35 mouse cellular contexts compared by ENCODE assay signal in the genomic region with DNA sequence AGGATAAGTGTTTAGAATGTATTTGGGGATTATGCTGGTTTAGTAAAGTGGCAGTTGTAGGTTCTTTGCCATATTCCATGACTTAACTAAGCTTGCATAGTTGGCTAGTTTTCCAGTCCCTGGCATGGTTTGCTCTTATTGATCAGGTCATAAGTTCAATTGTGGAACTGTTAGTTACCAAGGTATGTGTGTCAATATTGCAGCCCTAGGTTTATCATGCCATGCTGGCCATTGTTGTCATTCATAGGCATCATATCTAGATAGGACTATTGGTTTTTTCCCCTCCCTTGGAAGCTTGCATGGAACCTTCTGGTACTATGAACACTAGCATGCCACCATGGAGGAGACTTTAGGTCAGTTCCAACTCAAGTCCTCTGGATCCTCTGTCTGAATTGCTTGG.
"Had no signal": no experiment of that assay in that cellular context is flagged by ENCODE, and none has a peak within 500 bp of the region (broad histone marks: within the 10 kb centered on the region; RNA-seq: fewer than 3 reads in every experiment).

No protein-coding gene starts in this region.

- H3K4me1 ChIP-seq: intestine, embryonic 15.5 days; kidney, embryonic 15.5 days had no signal

- H3K4me3 ChIP-seq: heart, adult 2 months; heart, embryonic 10.5 days; heart, embryonic 12.5 days; heart, embryonic 13.5 days; heart, embryonic 15.5 days; hindbrain, embryonic 10.5 days; hindbrain, embryonic 12.5 days; hindbrain, embryonic 13.5 days; hindbrain, embryonic 15.5 days; intestine, embryonic 15.5 days; kidney, embryonic 15.5 days; layer of hippocampus, adult 2 months had no signal

- ATAC-seq: hindbrain, embryonic 16.5 days; hindbrain, postnatal 0 days; inflammation-experienced regulatory T-cells, adult 6 months; intestine, embryonic 15.5 days; intestine, embryonic 16.5 days; intestine, postnatal 0 days had no signal

- H3K4me2 ChIP-seq: heart, embryonic 11.5 days; heart, embryonic 12.5 days; heart, embryonic 13.5 days; heart, embryonic 15.5 days; hindbrain, embryonic 12.5 days; hindbrain, embryonic 13.5 days; hindbrain, embryonic 14.5 days; hindbrain, embryonic 15.5 days; intestine, embryonic 15.5 days; kidney, embryonic 15.5 days had no signal

- H3K27me3 ChIP-seq: heart, embryonic 12.5 days; heart, embryonic 13.5 days; heart, embryonic 15.5 days; hindbrain, embryonic 12.5 days; hindbrain, embryonic 13.5 days; hindbrain, embryonic 15.5 days; intestine, embryonic 15.5 days; kidney, embryonic 15.5 days had no signal

- H3K9ac ChIP-seq: heart, embryonic 12.5 days; heart, embryonic 13.5 days; heart, embryonic 15.5 days; hindbrain, embryonic 12.5 days; hindbrain, embryonic 13.5 days; hindbrain, embryonic 14.5 days; hindbrain, embryonic 15.5 days; intestine, embryonic 15.5 days; kidney, embryonic 15.5 days had no signal

- H3K9me3 ChIP-seq: heart, embryonic 10.5 days; heart, embryonic 12.5 days; heart, embryonic 13.5 days; heart, embryonic 15.5 days; hindbrain, embryonic 10.5 days; hindbrain, embryonic 12.5 days; hindbrain, embryonic 13.5 days; hindbrain, embryonic 15.5 days; intestine, embryonic 15.5 days; kidney, embryonic 15.5 days had no signal

- DNase-seq: heart, adult 2 months; heart, postnatal 10 days; heart, postnatal 14 days; heart, postnatal 36 days; heart, postnatal 4 days; kidney, adult 11 months; kidney, adult 18-20 months; kidney, adult 2 months; kidney, adult 8-10 months; kidney, adult 9 months; kidney, postnatal 10 days; kidney, postnatal 14 days; kidney, postnatal 25 days; kidney, postnatal 36 days; kidney, postnatal 4 days; layer of hippocampus, adult 9-11 months had no signal

- H3K27ac ChIP-seq: heart, adult 2 months; heart, embryonic 10.5 days; heart, embryonic 13.5 days; heart, embryonic 15.5 days; hindbrain, embryonic 10.5 days; hindbrain, embryonic 12.5 days; hindbrain, embryonic 13.5 days; hindbrain, embryonic 14.5 days; hindbrain, embryonic 15.5 days; hindbrain, postnatal 0 days; intestine, embryonic 15.5 days; kidney, embryonic 15.5 days; kidney, postnatal 0 days; layer of hippocampus, adult 2 months had no signal

- H3K36me3 ChIP-seq: heart, embryonic 10.5 days; heart, embryonic 12.5 days; heart, embryonic 13.5 days; heart, embryonic 15.5 days; hindbrain, embryonic 10.5 days; hindbrain, embryonic 12.5 days; hindbrain, embryonic 13.5 days; hindbrain, embryonic 15.5 days; intestine, embryonic 15.5 days; kidney, embryonic 15.5 days had no signal
